Mouse (Mus musculus): Measurements from ENCODE around the gene Cldn13.
A peak's percentile ranks its signal among the peaks of the same experiment; 100 is the strongest.
"Not testable (repeated sequence)": the region's sequence is repeated elsewhere in the genome, so short reads cannot be mapped to it uniquely, and the experiment has no call there.

The Cldn13 gene

DNA sequence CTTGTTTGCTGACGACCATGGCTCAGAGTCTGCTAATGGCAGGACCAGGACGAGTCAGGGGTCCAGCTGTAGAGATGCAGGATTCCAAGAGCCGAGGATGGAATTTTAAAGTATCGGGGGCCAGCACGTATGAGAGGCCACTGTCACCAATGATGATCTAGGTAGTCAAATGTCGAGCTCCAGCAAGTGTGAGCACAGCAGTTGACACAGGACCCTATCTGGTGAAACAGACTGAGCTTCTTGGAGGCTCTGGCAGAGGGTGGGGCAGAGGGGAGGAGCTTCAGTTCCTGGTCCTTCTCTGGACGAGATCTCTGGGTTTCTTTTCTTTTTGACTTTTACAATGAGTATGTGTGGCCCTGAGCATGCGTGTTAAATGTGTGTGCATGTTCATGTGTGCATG lies at the start of gene Cldn13:
Gene Cldn13 (minus strand): TSS at position 216 of the 400 bp plus-strand sequence.
- no peak for DNase-seq

GRCm38 (mm10) chr5:134964655-134965054 lies 49.3 kb upstream of the Cldn13 start:
- DNase-seq: not testable (repeated sequence)

DNA sequence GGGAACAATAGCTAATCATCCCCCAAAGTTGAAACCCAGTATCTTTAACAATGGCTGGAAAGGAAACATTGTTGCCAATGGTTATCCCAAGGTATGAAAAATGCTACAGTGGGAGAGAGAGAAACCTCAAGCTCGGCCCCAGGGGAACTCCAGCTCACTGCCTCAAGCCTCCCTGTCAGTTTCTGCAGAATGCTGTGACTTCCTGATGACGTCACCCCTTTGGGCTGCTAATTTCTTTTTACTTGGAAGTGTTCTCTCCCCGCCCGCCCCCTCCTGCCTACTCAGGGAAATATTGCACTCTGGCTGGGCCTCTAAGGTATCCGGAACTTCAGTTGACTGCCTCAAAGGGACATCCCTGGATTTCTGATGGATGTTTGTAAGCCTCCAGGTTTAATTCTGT lies 48.2 kb upstream of the Cldn13 start:
- DNase-seq: no peak

DNA sequence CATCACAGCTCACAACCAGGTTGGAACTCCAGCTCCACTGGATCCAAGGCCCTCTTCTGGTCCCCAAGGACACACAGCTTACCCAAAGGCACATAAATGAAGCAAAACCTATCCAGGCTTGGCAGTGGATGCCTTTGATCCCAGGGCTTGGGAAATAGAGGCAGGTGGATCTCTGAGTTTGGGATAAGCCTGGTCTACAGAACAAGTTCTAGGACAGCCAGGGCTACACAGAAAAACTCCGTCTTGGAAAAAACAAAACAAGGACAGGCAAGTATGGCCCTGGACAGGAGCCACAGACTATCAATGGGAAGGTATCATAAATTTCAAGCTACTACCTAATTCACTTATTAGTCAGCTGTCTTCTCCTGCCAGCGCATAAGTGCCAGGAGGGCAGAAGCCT lies 46.2 kb upstream of the Cldn13 start:
- no peak for DNase-seq

- no peak for DNase-seq
These were observed 45.1 kb upstream of the Cldn13 start for GRCm38 (mm10) chr5:134960430-134960829.

DNA sequence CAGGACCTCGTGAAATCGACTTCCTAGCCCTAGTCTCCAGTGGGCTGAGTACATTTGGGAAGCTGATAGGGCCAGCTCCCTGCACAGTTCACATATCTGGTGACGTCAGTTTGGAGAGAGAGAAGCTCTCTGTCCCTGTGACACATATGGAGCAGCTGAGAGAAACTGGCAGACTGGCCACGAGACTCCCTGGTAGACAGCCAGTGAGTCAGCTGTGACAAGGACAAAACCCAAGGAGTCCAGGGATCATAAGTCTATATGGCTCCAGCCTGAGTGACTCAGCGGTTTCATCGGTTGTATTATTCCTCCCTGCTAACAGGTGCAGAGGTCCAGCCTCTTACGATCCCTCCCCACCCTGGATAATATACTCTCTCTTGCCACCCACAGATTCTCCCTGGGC lies 43.8 kb upstream of the Cldn13 start:
- peak; percentile 20 for DNase-seq

- no peak for DNase-seq
These were observed 40.2 kb upstream of the Cldn13 start for GRCm38 (mm10) chr5:134955491-134955890.

DNA sequence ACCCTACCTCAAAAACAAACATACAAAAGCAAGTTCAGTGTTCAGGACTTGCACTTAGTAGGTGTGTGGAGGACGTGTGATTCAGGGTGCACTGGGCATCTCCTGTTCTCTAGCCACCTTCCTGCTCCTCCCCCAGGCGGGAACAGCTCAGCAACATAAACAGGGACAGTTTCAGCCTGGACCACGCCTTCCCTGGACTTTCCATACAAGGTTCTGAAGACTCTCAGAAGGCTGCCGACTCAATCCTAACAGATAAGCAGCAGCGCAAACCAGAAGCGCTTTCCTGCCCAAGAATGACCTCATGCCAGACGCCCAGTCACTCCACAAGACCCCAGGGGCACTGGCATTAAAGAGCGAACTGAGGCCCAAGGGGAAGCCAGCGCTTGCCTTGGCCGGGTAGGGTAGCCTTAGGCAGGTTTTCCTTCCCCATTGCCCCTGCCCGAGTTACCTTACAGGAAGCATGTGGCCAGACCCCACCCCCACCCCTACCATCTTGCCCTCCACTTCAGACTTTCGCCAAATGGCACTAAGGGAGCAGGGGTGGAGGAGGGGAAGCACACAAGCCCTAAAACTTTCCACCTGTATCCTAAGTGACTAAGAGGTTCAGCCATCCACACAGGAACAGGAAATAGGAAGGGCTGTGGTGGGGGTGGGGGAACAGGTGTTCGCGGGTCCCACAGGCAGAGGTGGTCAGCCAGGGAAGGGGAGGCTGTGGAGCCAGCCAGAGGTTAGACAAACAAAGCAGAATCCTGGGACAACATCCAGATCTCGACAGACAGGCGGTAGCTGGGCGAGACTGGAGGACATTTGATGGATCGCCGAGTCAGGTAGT lies 35.9 kb upstream of the Cldn13 start:
- no peak for DNase-seq

DNA sequence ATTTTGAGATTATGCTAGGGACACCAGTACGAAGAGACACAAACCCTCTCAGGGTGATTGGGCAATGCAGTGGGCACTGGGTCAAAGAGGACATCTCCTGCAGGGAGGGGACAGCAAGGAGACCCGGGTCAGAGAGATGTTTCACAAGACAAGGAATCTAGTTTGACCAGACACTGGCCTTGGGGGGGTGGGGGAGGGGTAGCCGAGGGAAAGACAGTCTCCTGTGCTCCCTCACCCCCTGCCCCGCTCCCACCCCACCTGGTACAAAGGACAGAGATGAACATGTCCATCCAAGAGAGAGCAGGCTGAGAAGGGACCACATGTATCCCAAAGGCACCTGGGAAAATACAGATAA lies 32.7 kb upstream of the Cldn13 start:
- no peak for DNase-seq

- DNase-seq: no peak
These were observed 32.2 kb upstream of the Cldn13 start for GRCm38 (mm10) chr5:134947420-134948084.

DNA sequence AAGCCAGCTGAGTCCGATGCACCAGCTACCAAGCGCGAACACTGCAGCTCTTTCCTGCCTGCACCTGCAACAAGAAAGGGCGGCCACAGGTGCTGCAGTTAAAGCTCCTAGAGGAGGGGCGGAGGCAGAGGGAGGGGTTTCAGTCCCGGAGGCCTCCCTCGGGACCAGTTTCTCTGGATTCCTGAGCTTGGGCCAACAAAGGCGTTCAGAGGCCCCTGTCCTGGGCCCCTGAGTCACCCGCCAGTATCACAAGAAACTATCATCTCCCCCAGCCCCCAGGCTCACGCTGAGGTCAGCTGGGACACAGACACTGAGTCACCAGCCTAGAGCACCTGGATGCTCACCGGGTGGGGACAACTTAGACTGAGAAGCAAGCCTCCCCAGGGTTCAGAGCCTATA lies 31.5 kb upstream of the Cldn13 start, which contains the start of gene Cldn4:
Gene Cldn4 (minus strand): TSS at position 78 of the 399 bp plus-strand sequence.
- no peak for DNase-seq

DNA sequence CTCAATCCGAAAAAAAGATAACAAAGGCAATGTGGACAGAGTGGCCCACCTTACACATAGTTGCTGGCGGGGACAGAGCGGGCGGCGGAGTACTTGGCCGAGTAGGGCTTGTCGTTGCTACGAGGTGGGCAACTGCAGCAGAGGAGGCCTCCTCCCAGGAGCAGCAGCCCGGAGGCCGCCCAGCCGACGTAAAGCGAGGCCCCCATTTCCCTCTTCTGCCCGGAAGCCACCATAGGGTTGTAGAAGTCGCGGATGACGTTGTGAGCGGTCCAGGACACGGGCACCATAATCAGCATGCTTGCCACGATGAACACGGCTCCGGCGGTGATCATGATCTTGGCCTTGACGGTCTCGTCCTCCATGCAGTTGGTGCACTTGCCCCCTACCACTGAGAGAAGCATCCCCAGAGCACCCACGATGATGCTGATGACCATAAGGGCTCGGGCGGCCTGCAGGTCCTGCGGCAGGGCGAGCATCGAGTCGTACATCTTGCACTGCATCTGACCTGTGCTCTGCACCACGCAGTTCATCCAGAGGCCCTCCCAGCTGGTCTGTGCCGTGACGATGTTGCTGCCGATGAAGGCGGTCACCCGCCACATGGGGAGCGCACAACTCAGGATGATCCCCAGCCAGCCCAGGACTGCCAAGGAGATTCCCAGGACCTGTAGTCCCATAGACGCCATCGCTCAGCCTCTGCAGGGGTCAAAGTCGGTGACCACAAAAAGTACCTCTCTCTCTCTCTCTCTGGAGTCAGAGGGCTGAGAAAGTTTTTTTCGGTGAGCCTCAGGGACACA lies 30.9 kb upstream of the Cldn13 start:
- no peak for DNase-seq

DNA sequence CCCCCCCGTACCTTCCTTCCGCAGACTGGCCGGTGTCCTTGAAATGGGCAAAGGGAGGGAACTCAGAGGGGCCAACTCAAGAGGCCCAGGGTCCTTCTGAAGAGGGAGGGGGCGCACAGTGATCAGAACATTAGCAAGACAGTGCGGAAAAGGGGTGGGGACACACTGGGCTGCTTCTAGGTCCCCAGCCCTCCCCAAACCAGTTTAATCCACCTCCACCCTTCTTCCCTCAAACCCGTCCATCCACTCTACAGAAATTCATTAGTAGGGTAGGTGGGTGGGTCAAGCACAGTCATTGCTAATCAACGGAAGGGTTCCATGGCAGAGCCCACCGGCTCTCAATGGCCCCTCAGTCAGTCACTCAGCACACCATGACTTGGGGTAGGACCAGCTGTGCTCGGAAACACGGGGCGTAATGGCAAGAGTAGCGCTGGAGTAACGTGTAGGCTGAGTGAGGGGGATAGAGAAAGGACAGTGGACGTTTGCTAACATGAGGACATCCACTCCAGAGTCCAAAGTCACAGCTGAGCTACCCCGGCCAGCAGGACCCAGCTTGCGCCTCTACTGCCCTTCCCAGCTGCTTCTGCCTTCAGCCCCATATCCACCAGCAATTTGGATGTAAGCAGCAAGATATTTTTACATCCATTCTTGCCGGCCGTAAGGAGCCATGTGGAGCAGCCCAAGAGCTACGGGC lies 30.1 kb upstream of the Cldn13 start:
- no peak for DNase-seq

- DNase-seq: no peak
These were observed 28.9 kb upstream of the Cldn13 start for GRCm38 (mm10) chr5:134944179-134944578.

DNA sequence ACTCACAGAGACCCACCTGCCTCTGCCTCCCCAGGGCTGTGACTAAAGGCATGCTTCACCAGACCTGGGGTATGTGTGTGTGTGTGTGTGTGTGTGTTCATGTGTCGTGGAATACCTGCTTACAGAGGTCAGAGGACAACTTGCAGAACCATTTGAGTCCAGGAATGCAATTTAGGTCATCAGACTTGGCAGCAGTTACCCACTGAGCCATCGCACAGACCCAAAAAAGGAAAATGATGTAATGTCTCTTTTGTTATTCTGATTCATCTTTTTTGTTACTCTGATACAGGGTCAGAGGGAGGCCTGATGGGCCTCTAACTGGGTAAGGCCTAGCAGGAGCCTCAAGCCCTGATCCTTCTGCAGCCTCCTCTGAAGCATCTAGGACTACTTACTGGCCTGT lies 27.4 kb upstream of the Cldn13 start:
- no peak for DNase-seq

DNA sequence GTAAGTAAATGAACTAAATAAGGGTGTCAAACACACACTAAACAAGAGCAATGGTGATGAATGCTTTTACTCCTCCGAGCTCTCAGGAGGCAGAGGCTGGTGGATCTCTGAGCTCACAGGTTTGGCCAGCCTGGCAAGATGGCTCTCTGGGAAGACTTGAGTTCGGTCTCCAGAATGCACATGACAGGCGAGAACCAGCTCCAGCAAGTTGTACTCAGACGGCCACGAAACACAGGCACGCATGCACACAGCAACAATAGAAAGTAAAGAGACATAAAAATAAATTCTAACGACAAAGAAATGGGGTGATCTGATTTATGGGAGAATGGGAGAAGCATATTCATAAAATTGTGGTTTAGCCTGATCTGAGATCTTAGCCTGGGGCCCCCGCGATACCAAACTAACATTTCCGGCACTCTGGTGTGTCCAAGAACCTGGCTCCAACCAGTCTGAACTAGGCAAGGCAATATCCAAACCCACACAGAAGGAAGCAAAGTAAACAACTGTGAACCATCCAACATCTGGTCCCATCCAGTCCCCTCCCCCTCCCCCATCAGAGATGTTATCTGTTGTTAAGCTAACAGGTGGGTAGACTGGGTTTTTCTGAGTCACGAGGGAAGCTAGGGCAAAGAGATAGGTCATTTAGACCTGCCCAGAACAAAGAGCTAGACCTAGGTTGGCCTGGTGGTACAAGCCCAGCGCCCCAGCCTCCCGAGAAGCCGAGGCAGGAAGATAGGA lies 26.3 kb upstream of the Cldn13 start:
- no peak for DNase-seq

DNA sequence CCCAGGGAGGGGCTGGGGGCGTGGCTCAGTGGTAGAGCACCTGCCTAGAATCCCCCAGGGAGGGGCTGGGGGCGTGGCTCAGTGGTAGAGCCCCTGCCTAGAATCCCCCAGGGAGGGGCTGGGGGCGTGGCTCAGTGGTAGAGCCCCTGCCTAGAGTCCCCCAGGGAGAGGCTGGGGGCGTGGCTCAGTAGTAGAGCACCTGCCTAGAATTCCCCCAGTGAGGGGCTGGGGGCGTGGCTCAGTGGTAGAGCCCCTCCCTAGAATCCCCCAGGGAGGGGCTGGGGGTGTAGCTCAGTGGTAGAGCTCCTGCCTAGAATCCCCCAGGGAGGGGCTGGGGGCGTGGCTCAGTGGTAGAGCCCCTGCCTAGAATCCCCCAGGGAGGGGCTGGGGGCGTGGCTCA lies 24.2 kb upstream of the Cldn13 start:
- not testable (repeated sequence) for DNase-seq

DNA sequence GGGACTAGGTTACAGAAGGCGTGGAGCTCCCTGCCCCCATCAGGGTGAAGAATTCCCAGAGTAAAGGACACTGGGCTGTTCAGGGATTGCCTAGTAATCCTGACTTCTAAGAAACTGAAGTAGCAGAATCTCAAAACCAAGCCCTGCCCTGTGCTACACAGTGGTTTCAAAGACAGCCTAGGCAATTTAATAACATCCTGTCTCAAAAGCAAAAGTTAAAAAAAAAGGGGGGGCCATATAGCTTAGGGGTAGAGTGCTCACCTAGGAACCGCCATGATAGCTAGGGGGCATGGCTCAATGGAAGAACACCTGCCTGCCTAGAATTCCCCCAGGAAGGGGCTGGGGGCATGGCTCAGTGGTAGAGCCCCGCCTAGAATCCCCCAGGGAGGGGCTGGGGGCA lies 23.7 kb upstream of the Cldn13 start:
- no peak for DNase-seq

- DNase-seq: no peak
These were observed 21.4 kb upstream of the Cldn13 start for GRCm38 (mm10) chr5:134936626-134937185.

GRCm38 (mm10) chr5:134936051-134936450 lies 20.7 kb upstream of the Cldn13 start:
- DNase-seq: no peak

GRCm38 (mm10) chr5:134934666-134935065 lies 19.3 kb upstream of the Cldn13 start:
- no peak for DNase-seq

- not testable (repeated sequence) for DNase-seq
These were observed 18.4 kb upstream of the Cldn13 start for GRCm38 (mm10) chr5:134933686-134934085.

All from right cerebral cortex, adult 18-20 months (tissue).